Mouse (Mus musculus): ENCODE measurements around the gene Sox18. TPM values are rescaled to one million over a fixed set of nuclear protein-coding genes. Genes with fewer than 3 reads are reported as not detected.

Gene Sox18
- polyA plus RNA-seq, 1 experiment from 2014 or later: 15.9 TPM

- Histone ChIP-seq H3K9me3 (replicated peaks; ENCODE audit: control insufficient read depth, low read length) (no peaks in the 10 kb centered on the region), H3K9ac (replicated peaks; ENCODE audit: low read length) (no peak within 1 kb of the TSS), H3K27ac (replicated peaks; ENCODE audit: low read depth, low read length) (no peak within 1 kb of the TSS), H3K4me2 (ENCODE audit: low read depth, low read length) (no peak within 1 kb of the TSS), H3K4me1 (ENCODE audit: control insufficient read depth, insufficient read depth, low read length) (no peaks in the 10 kb centered on the region), H3K36me3 (replicated peaks; ENCODE audit: control insufficient read depth, insufficient read depth, low read depth, low read length) (no peaks in the 10 kb centered on the region), H3K4me3 (ENCODE audit: low read depth, low read length) (no peak within 1 kb of the TSS), H3K27me3 (ENCODE audit: control insufficient read depth, insufficient read depth, low read length) (no peaks in the 10 kb centered on the region)
- WGBS: 49% methylated on average over 5 of the region's 5 CpGs
- ATAC-seq (replicated peaks; ENCODE audit: insufficient number of reproducible peaks, low FRiP score, low TSS enrichment, low read depth) (no peak), DNase-seq (ENCODE audit: low spot score) (no peak)
Observed at GRCm38 (mm10) chr2:181698241-181698640, 26.8 kb upstream of the Sox18 start, which contains the start of gene Lkaaear1. Lkaaear1 (minus strand) TSS chr2:181698442.

- H3K36me3 ChIP-seq (replicated peaks; ENCODE audit: control insufficient read depth, insufficient read depth, low read depth, low read length): no peaks in the 10 kb centered on the region
- H3K9me3 ChIP-seq (replicated peaks; ENCODE audit: control insufficient read depth, low read length): no peaks in the 10 kb centered on the region
- no peak overlapping the region for H3K27ac ChIP-seq (replicated peaks; ENCODE audit: low read depth, low read length)
- no peak overlapping the region for H3K4me3 ChIP-seq (ENCODE audit: low read depth, low read length)
- no peaks in the 10 kb centered on the region for H3K27me3 ChIP-seq (ENCODE audit: control insufficient read depth, insufficient read depth, low read length)
- H3K4me1 ChIP-seq (ENCODE audit: control insufficient read depth, insufficient read depth, low read length): no peaks in the 10 kb centered on the region
- 74% methylated on average over 33 of the region's 33 CpGs for WGBS
- ATAC-seq (replicated peaks; ENCODE audit: insufficient number of reproducible peaks, low FRiP score, low TSS enrichment, low read depth) (no peak), DNase-seq (ENCODE audit: low spot score) (no peak)
- no peak overlapping the region for H3K4me2 ChIP-seq (ENCODE audit: low read depth, low read length)
- no peak overlapping the region for H3K9ac ChIP-seq (replicated peaks; ENCODE audit: low read length)
Observed at GRCm38 (mm10) chr2:181696801-181697420, 25.5 kb upstream of the Sox18 start.

GRCm38 (mm10) chr2:181695776-181696175 is 24.3 kb upstream of the Sox18 start:
- H3K27me3 ChIP-seq (ENCODE audit: control insufficient read depth, insufficient read depth, low read length): no peaks in the 10 kb centered on the region
- no peaks in the 10 kb centered on the region for H3K36me3 ChIP-seq (replicated peaks; ENCODE audit: control insufficient read depth, insufficient read depth, low read depth, low read length)
- WGBS: 71% methylated on average over 1 of the region's 1 CpGs
- H3K27ac ChIP-seq (replicated peaks; ENCODE audit: low read depth, low read length): no peak overlapping the region
- H3K4me1 ChIP-seq (ENCODE audit: control insufficient read depth, insufficient read depth, low read length): no peaks in the 10 kb centered on the region; the same call in 1 of the 2 replicates
- no peak overlapping the region for H3K9ac ChIP-seq (replicated peaks; ENCODE audit: low read length)
- ATAC-seq (replicated peaks; ENCODE audit: insufficient number of reproducible peaks, low FRiP score, low TSS enrichment, low read depth): no peak
- no peaks in the 10 kb centered on the region for H3K9me3 ChIP-seq (replicated peaks; ENCODE audit: control insufficient read depth, low read length)
- no peak overlapping the region for H3K4me3 ChIP-seq (ENCODE audit: low read depth, low read length)
- no peak overlapping the region for H3K4me2 ChIP-seq (ENCODE audit: low read depth, low read length)
- no peak for DNase-seq (ENCODE audit: low spot score)

DNA sequence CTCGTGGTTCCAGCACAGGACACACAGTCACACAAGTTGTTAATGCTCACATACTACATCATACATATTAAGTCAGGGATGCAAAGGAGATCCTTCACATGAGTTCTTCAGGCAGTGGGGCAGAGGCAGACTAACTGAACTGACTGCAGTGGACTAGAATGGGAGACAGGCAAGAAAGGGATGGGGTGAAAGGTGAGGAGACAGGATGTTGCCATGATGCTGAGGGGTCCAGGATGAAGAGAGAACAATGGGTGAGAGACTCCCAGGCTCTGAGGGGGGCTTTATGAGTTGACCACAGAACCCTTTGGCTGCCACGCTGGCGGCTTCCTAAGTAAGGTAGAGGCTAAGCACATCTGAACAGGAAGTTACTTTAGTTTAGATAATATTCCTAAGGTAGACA is 23.1 kb upstream of the Sox18 start:
- DNase-seq (ENCODE audit: low spot score) (no peak), ATAC-seq (replicated peaks; ENCODE audit: insufficient number of reproducible peaks, low FRiP score, low TSS enrichment, low read depth) (no peak)
- Histone ChIP-seq H3K9ac (replicated peaks; ENCODE audit: low read length) (no peak overlapping the region), H3K27ac (replicated peaks; ENCODE audit: low read depth, low read length) (no peak overlapping the region), H3K27me3 (ENCODE audit: control insufficient read depth, insufficient read depth, low read length) (no peaks in the 10 kb centered on the region), H3K9me3 (replicated peaks; ENCODE audit: control insufficient read depth, low read length) (no peaks in the 10 kb centered on the region), H3K36me3 (replicated peaks; ENCODE audit: control insufficient read depth, insufficient read depth, low read depth, low read length) (no peaks in the 10 kb centered on the region), H3K4me2 (ENCODE audit: low read depth, low read length) (no peak overlapping the region), H3K4me3 (ENCODE audit: low read depth, low read length) (no peak overlapping the region), H3K4me1 (ENCODE audit: control insufficient read depth, insufficient read depth, low read length) (no peaks in the 10 kb centered on the region; the same call in 1 of the 2 replicates)
- 85% methylated on average over 3 of the region's 3 CpGs for WGBS

GRCm38 (mm10) chr2:181693339-181694280 is 22.2 kb upstream of the Sox18 start, which contains the start of gene Rgs19:
Rgs19 (minus strand) TSS chr2:181693977.
- H3K27ac ChIP-seq (replicated peaks; ENCODE audit: low read depth, low read length): peak within 1 kb of the TSS; percentile 41; the same call in 1 of the 2 replicates
- peak within 1 kb of the TSS; percentile 92 for H3K4me2 ChIP-seq (ENCODE audit: low read depth, low read length)
- DNase-seq (ENCODE audit: low spot score) (peak; percentile 81), ATAC-seq (replicated peaks; ENCODE audit: insufficient number of reproducible peaks, low FRiP score, low TSS enrichment, low read depth) (peak; percentile 80)
- under 1% methylated on average over 75 of the region's 75 CpGs for WGBS
- H3K9me3 ChIP-seq (replicated peaks; ENCODE audit: control insufficient read depth, low read length): no peaks in the 10 kb centered on the region
- peak within 1 kb of the TSS; percentile 89 for H3K9ac ChIP-seq (replicated peaks; ENCODE audit: low read length)
- no peaks in the 10 kb centered on the region; the same call in 1 of the 2 replicates for H3K4me1 ChIP-seq (ENCODE audit: control insufficient read depth, insufficient read depth, low read length)
- no peaks in the 10 kb centered on the region for H3K27me3 ChIP-seq (ENCODE audit: control insufficient read depth, insufficient read depth, low read length)
- H3K4me3 ChIP-seq (ENCODE audit: low read depth, low read length): peak within 1 kb of the TSS; percentile 70
- no peaks in the 10 kb centered on the region for H3K36me3 ChIP-seq (replicated peaks; ENCODE audit: control insufficient read depth, insufficient read depth, low read depth, low read length)

DNA sequence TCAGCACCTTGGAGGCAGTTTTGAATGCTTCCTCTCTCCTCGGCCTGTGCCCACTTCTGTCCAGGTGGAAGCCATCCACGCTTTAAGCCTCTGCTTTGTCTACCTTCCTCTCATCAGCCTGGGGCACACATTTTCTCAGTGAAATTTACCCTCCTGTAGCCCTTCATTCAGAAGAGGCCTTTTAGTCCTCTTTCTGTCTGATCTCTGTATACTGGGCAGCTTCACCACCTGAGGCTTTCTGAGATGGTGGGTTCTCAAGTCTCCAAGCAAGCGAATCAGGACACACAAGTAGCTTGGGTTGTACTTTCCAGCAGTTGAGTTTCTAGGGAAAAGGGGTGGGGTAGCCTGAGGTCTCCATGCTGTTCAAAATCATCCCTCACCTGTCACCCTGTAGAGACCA is 20.9 kb upstream of the Sox18 start:
- DNase-seq (ENCODE audit: low spot score): no peak
- Histone ChIP-seq H3K4me3 (ENCODE audit: low read depth, low read length) (no peak overlapping the region), H3K9me3 (replicated peaks; ENCODE audit: control insufficient read depth, low read length) (no peaks in the 10 kb centered on the region), H3K27me3 (ENCODE audit: control insufficient read depth, insufficient read depth, low read length) (no peaks in the 10 kb centered on the region), H3K4me2 (ENCODE audit: low read depth, low read length) (peak overlapping the region; percentile 92; the same call in 1 of the 2 replicates), H3K9ac (replicated peaks; ENCODE audit: low read length) (no peak overlapping the region), H3K27ac (replicated peaks; ENCODE audit: low read depth, low read length) (no peak overlapping the region), H3K36me3 (replicated peaks; ENCODE audit: control insufficient read depth, insufficient read depth, low read depth, low read length) (no peaks in the 10 kb centered on the region; the same call in 1 of the 2 replicates), H3K4me1 (ENCODE audit: control insufficient read depth, insufficient read depth, low read length) (no peaks in the 10 kb centered on the region; the same call in 1 of the 2 replicates)
- ATAC-seq (replicated peaks; ENCODE audit: insufficient number of reproducible peaks, low FRiP score, low TSS enrichment, low read depth): no peak
- WGBS: 90% methylated on average over 3 of the region's 3 CpGs

DNA sequence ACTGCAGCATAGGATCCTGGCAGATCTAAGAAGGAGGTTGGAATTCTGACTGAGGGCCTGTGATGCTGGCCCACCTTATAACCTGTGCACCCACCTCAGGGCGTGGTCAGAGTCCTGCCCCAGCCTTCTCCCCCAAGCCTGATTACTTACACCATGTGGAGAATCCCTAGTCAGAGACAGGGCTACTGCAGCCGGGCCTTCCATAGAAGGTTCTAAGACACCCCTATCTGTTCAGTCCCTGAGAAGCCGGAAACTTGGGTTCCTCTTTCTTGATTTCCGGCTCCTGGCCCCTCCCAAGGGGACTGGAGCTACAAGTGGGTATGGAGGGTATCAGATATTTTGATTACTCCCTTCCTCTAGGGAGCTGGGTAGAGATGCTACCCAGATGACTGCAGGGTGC is 20.1 kb upstream of the Sox18 start:
- DNase-seq (ENCODE audit: low spot score): no peak
- H3K27ac ChIP-seq (replicated peaks; ENCODE audit: low read depth, low read length): no peak overlapping the region
- no peak for ATAC-seq (replicated peaks; ENCODE audit: insufficient number of reproducible peaks, low FRiP score, low TSS enrichment, low read depth)
- no peak overlapping the region for H3K9ac ChIP-seq (replicated peaks; ENCODE audit: low read length)
- H3K36me3 ChIP-seq (replicated peaks; ENCODE audit: control insufficient read depth, insufficient read depth, low read depth, low read length): no peaks in the 10 kb centered on the region; the same call in 1 of the 2 replicates
- H3K9me3 ChIP-seq (replicated peaks; ENCODE audit: control insufficient read depth, low read length): no peaks in the 10 kb centered on the region
- WGBS: 90% methylated on average over 4 of the region's 4 CpGs
- no peak overlapping the region for H3K4me2 ChIP-seq (ENCODE audit: low read depth, low read length)
- no peak overlapping the region for H3K4me3 ChIP-seq (ENCODE audit: low read depth, low read length)
- H3K4me1 ChIP-seq (ENCODE audit: control insufficient read depth, insufficient read depth, low read length): no peaks in the 10 kb centered on the region; the same call in 1 of the 2 replicates
- no peaks in the 10 kb centered on the region for H3K27me3 ChIP-seq (ENCODE audit: control insufficient read depth, insufficient read depth, low read length)
